Mouse (Mus musculus): ENCODE measurements around the gene Eif6.

Eif6 gene

GRCm38 (mm10) chr2:155823722-155824121, 3.0 kb downstream of the Eif6 start:
- no peak for DNase-seq (ENCODE audit: low spot score)

GRCm38 (mm10) chr2:155820779-155821178, 5.9 kb downstream of the Eif6 start:
- DNase-seq (ENCODE audit: low spot score): no peak

GRCm38 (mm10) chr2:155819449-155820251, 7.1 kb downstream of the Eif6 start:
- DNase-seq (ENCODE audit: low spot score): no peak

- no peak for DNase-seq (ENCODE audit: low spot score)
Observed at GRCm38 (mm10) chr2:155819392-155819448, 7.5 kb downstream of the Eif6 start, which contains the start of gene BC029722. Gene BC029722 (minus strand): TSS chr2:155819426.

DNA sequence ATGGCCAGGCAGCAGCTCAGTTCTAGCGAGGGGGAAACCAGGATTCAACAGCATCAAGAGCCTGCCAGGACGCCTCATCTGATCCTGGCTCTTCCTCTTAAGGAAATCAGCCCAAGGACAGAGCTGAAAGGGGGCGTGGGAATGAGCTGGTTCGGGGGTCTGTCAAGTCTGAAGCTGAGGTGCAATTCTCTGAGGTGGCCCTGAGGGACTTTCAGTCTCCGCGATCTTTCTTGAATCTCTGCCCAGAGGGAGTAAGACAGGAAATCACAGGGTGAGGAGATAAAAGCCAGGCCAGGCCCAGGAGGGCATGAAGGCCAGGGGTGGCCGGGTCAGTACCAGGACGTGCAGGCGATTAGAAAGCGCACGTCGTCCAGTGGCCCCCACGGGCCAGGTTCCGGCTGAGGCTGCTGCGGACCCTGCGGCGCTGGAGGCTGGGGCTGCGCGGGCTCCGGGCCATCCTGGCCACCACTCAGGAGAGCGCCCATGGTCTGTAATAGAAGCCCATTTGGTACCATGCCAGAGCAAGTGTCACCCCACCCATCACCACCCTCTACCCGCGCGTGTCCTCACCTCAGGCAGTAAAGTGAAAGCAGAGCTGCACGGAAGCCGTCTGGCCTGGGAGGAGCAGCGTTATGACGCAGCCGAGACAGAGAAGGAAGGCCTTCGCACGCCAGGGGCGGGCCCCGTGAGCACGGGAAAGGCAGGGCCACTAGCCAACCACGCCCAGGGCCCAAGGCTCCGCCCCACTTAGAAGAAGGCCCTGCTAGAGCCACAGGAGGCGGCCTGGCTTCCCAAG, 7.9 kb downstream of the Eif6 start:
- peak; percentile 90 for DNase-seq (ENCODE audit: low spot score)

DNA sequence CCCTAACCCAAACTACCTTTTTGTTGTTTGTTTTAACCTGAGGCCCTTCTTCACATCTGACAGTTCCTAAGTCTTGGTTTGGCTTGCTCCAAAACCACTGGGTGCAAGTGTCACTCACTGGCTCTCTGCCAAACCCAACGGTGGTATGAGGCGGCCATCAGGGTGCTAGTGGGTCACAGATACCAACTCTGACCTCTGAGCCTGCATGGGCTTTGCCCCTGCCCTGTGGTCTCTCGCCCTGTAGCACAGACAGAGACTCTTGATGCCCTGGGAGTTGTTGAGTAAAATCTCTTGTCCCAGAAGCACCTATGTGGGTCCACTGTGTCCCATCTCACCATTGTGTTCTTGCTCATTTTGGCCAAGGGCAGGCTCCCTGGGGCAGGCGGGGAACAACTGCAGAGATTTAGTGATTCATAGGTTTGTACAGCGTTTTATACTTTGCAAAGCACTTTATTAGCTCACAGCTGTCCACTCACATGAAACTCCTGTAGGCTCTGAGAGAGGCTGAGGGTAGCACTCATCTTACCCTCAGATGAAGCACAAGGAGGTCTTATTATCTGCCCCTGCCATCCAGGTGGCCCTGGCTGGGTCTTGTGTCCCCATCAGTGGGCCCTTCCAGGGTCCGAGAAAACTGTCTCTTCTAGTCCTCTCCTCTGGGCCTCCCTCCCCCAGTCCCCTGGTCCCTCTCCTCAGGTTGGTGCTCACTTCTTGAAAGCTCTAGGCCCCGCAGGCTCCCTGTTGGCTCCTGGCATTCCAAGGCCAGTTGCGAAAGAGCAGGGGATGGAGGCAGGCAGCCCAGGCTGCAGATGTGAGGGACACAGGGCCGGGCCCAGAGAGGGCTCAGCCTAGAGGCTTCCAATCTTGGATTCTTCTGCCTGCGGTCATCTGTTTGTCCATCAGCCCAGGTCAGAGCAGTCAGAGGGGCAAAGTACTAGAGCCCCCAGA, 9.2 kb downstream of the Eif6 start:
- no peak for DNase-seq (ENCODE audit: low spot score)

DNA sequence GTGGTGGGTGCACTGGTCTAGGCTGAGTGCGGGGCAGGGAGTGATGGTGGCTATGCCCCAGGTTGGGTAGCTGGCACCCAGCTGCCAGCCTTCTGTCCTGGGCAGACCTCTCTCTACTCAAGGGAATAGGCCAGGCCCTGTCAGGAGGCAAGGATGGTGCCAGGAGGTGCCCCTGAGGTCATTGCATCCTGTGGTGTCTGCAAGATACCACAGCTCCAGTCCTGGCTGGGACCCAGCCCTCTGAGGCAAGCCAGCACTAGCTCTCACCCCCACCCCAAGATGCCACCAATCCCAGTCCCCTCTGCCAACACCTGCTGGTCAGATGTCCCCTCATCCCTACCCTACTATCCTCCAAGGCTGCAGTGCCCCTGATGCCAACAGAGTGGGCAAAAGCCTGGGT, 10.5 kb downstream of the Eif6 start:
- DNase-seq (ENCODE audit: low spot score): no peak

DNA sequence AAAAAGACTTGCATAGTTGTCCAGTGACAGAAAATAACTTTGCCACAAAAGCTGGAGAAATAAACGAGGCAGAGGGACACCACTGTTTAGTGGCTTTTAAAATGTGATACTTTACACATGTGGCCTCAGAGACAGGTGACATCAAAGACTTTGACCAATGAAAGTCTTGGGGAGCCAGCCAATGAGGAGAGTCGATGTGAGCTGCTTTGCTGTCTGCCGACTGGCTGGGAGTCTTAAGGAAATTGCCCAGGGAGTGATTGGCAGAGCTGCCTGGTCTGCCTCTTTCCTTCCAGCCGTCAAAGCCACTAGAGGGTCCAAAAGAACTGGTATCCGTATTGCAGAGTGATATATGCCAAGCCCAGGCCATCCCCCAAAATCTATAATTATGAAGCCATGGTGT, 11.9 kb downstream of the Eif6 start:
- no peak for DNase-seq (ENCODE audit: low spot score)

GRCm38 (mm10) chr2:155812637-155813036, 14.1 kb downstream of the Eif6 start:
- no peak for DNase-seq (ENCODE audit: low spot score)

DNA sequence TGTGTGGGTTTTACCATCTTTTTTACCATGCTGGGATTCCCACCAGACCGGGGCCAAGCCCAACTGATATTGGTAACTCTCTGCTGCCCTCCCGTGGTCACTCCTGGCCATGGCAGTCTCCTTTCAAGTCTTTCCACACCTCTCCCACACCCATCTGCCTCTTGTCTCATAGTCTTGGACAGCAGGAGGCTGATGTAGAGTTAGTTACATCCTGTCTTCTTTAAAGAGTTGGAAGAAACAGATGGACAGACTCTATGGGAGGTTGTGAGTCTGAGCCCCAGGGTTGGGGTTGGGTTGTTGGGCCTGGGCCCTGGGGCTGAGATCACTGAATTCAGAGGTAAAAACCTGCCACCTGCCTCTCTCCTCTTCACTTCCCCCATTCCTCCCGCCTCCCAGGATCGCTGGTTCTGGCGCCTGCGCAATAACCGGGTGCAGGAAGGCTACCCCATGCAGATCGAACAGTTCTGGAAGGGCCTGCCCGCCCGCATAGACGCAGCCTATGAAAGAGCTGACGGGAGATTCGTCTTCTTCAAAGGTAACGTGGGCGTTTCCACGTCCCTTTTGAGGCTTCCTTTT, 14.8 kb downstream of the Eif6 start:
- DNase-seq (ENCODE audit: low spot score): peak; percentile 76

- DNase-seq (ENCODE audit: low spot score): no peak
Observed at GRCm38 (mm10) chr2:155809620-155810019, 17.1 kb downstream of the Eif6 start.

- DNase-seq (ENCODE audit: low spot score): no peak
Observed at GRCm38 (mm10) chr2:155807408-155807807, 19.3 kb downstream of the Eif6 start.

DNA sequence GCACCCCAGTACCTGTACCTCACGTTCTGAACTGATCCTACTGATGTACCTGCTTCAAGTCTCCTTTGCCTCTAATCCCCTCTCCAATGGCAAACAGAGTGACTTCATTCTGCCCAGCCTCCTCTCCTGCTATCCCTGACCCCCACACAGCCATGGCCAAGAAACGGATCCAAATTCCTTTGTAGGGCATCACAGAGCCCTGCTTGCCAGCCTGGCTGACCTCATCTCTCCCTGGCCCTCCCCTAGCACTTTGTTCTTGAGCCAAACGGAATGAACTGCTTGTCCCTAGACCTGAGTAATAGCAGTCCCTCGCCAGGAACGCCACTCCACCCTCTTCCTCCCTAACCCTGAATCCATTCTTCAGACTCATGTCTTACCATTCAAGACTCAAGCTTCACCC, 20.2 kb downstream of the Eif6 start:
- DNase-seq (ENCODE audit: low spot score): no peak

GRCm38 (mm10) chr2:155805925-155806255, 20.8 kb downstream of the Eif6 start:
- no peak for DNase-seq (ENCODE audit: low spot score)

GRCm38 (mm10) chr2:155805231-155805924, 21.3 kb downstream of the Eif6 start:
- no peak for DNase-seq (ENCODE audit: low spot score)

DNA sequence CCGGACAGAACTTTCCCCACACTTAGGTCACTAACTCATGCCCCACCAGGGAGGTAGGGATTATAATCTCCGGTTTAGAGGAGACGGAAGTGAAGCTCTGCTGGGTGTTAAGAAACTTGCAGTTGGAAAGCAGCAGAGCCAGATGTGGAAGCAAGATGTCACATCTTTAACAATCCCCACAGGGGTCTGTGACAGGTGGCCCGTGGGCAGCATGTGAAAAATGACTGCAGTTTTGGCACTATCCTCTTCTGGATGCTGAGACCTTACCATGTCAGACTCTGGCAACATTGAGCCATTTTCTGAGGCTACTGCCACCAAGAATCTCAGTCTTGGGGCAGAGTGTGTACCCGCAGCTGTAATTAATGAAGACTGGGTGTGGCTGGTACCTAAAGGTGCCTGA, 22.7 kb downstream of the Eif6 start:
- DNase-seq (ENCODE audit: low spot score): no peak

GRCm38 (mm10) chr2:155802761-155803160, 24.0 kb downstream of the Eif6 start:
- peak; percentile 55 for DNase-seq (ENCODE audit: low spot score)

DNA sequence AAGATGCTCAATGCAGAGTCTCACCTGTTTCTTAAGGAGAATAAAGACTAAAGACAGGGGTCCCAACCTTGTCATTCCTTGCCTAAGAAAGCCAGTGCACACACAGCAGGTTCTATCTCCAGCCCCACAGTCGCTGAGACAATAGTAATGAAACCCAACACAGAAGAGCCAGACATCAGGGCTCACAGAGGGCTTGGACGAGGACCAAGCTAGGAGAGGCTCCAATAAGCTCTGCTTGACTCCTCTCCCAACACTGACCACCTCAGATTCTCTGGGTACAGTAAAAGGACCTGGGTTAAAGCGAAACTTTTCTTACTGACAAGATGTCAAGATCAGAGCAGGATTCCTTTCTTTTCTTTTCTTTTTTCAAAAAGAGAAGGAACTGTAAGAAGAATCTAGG, 28.1 kb downstream of the Eif6 start:
- no peak for DNase-seq (ENCODE audit: low spot score)

- no peak for DNase-seq (ENCODE audit: low spot score)
Observed at GRCm38 (mm10) chr2:155794674-155795445, 31.9 kb downstream of the Eif6 start.

DNA sequence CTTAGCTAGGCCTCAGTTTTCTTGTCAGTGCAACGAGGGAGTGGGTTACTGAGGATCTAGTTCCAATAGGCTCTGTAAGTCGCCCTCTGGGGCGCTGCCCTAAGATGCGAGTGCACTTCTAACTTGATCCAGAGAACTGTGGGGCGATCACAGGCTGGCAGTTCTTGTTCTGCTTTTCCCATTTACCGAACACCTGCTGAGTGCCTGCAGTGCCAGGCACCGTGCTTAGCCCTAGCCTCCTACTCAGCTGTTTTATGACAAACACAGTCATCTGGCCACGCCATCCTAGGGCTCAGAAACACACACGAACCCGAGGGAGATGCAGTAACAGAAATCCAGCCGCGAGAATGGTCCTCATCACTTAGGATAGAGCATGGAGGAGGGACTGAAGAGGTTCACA, 33.8 kb downstream of the Eif6 start:
- DNase-seq (ENCODE audit: low spot score): no peak

All from c-Kit-positive CD71-positive TER-119-positive erythroid progenitor cells, embryonic 14.5 days (primary cell).